Mouse (Mus musculus): ENCODE measurements around the gene Arg2. TPM values are rescaled to one million over a fixed set of nuclear protein-coding genes. Genes with fewer than 3 reads are reported as not detected.
A peak's percentile ranks its signal among the peaks of the same experiment; 100 is the strongest.
"Not testable (repeated sequence)": the region's sequence is repeated elsewhere in the genome, so short reads cannot be mapped to it uniquely, and the experiment has no call there.

Gene Arg2
- total RNA-seq, 2 experiments from 2014 or later, result 10.0 to 10.3 TPM

GRCm38 (mm10) chr12:79162876-79163275 is 32.3 kb downstream of the Arg2 start:
- no peak for DNase-seq (ENCODE audit: extremely low spot score in 1 of 2, low spot score in 2 of 2)

DNA sequence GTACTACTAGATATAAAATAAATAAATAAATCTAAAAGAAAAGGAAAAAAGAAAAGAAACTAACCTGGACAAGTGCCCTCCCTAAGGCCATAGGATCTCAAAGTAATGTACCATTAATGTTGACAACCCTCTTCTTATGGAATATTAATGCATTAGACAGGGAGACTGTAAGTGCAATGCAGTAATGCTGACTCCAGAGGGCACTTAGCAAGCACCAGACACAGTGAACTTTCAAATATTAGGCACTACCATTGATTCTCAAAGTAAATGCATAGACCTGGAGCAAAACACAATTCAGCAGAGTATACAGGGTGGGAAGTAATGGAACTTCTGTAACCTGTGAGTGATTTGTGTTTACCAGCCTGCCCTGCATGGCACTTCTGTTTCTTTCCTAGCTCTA is 38.6 kb downstream of the Arg2 start:
- intact Hi-C loops (cut with DNase I), result no loop called here
- DNase-seq (ENCODE audit: extremely low spot score in 1 of 2, low spot score in 2 of 2), result no peak

More at GRCm38 (mm10) chr12:79162876-79163275, 32.3 kb downstream of the Arg2 start:
- intact Hi-C loops (cut with DNase I), result loop anchor here (5.0 kb wide), 2 partner anchors 99 to 114 kb away; no protein-coding TSS in a partner anchor

DNA sequence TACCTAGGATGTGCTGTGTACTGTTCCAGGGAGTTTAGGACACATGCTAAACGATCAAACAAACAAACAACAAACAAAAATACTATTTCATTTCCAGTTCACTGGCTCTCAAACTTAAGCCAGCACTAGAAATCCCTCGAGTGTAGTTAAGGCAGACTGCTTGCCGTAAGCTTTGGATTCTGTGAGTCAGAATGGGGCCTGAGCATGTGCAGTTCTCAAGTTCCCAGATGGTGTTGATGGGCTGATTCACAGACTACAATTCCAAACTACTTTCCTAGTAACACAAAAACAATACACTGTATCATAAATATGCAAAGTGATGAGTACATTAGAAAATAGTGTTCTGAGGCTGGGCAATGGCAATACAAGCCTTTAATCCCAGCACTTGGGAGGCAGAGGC is 39.8 kb downstream of the Arg2 start:
- intact Hi-C loops (cut with DNase I), result no loop called here
- no peak for DNase-seq (ENCODE audit: extremely low spot score in 1 of 2, low spot score in 2 of 2)

GRCm38 (mm10) chr12:79171269-79171995 is 40.9 kb downstream of the Arg2 start:
- DNase-seq (ENCODE audit: extremely low spot score in 1 of 2, low spot score in 2 of 2), result no peak
- intact Hi-C loops (cut with DNase I), result no loop called here

GRCm38 (mm10) chr12:79172019-79172941 is 41.7 kb downstream of the Arg2 start, which contains the start of gene Vti1b:
Gene Vti1b, minus strand, starts transcription at chr12:79172667.
- intact Hi-C loops (cut with DNase I), result no loop called here
- DNase-seq (ENCODE audit: extremely low spot score in 1 of 2, low spot score in 2 of 2), result peak; percentile 86 to 93

- intact Hi-C loops (cut with DNase I), result no loop called here
- DNase-seq (ENCODE audit: extremely low spot score in 1 of 2, low spot score in 2 of 2), result peak in 1 of 2 experiments; percentile 31
These were observed 43.1 kb downstream of the Arg2 start for GRCm38 (mm10) chr12:79173721-79174120.

- intact Hi-C loops (cut with DNase I), result no loop called here
- DNase-seq (ENCODE audit: extremely low spot score in 1 of 2, low spot score in 2 of 2), result no peak
These were observed 45.4 kb downstream of the Arg2 start for GRCm38 (mm10) chr12:79175998-79176397.

GRCm38 (mm10) chr12:79185160-79185559 is 54.6 kb downstream of the Arg2 start:
- intact Hi-C loops (cut with DNase I); DNase-seq (ENCODE audit: extremely low spot score in 1 of 2, low spot score in 2 of 2): not testable (repeated sequence)

DNA sequence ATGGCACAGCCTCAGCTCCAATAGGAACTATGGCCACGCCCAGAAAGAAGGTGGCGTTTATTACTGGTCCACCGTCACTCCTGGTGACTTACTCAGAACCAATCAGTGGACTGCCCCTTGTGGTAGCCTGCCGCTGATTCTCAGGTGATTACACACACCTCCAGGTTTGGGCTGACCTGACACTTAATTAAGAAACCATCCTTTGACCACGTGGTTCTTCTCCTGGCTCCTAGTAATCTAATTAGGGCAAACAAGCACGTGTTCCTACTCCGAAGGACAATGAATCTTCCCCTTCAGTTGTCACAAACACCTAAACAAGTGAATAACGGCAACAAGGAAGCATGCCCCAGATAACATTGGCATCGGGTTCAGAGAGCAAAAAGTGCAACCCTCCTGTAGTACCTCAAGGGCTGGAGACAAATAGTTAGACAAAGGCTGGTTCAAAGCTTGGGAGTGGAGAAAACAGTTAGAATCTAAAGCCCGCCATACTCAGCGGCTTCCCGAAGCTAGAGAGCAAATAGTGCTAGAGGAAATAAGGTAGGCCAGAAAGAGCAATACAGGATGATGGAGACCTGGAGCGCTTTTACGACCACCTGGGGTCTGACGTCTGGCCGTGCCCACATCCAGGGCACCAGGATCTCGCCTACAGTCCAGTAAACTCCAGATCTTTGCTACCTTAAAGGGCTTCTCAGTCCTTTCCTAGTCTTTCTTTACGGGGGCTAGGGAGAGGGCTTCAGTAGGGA is 60.5 kb downstream of the Arg2 start:
- intact Hi-C loops (cut with DNase I), result no loop called here

DNA sequence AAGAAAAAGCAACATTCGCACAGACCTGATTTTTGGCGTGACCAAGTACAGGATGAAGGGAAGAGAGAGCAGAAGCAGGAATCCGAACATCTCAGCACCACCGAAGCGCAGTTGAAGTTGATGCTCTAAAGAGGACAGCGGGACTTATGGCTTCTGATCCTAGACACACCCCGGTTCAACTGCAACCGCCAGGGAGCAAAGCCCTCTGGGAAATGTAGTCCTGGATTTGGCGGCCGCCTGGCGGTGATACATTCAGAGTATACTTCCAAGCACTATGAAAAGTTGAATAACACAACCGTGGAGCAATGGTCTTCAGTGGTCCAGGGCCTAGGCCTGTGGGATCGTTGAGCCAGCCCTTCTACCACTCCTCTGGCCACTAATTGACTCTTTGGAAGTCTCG is 61.1 kb downstream of the Arg2 start:
- DNase-seq (ENCODE audit: extremely low spot score in 1 of 2, low spot score in 2 of 2), result peak; percentile 67 to 82
- intact Hi-C loops (cut with DNase I), result no loop called here

More for the DNA sequence above, 60.5 kb downstream of the Arg2 start:
- peak; percentile 66 to 75 for DNase-seq (ENCODE audit: extremely low spot score in 1 of 2, low spot score in 2 of 2)

DNA sequence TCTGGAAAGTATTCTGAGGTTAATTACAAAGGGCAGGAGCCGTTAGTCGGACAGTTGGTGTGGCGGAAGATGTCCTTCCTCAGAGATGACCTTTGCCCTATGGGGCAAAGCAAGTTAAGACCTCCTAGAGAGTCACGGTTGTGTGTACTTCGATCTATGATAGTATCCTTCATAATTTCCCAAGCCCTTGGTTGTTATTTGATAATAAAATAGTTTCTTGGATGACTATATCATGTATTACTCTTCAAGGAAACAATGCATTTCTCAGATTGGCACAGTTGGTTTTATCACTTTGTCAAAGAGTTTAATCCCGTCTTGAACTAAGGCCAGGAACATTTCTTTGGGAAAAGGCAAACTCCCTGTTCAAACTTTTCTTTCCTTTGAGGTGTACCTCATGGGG is 61.6 kb downstream of the Arg2 start, which contains the start of gene Rdh11:
TSS of gene Rdh11 (minus strand) at position 101 of the 400 bp plus-strand sequence.
- intact Hi-C loops (cut with DNase I), result no loop called here
- no peak for DNase-seq (ENCODE audit: extremely low spot score in 1 of 2, low spot score in 2 of 2)

- intact Hi-C loops (cut with DNase I), result no loop called here
- peak; percentile 44 to 72 for DNase-seq (ENCODE audit: extremely low spot score in 1 of 2, low spot score in 2 of 2)
These were observed 62.9 kb downstream of the Arg2 start for GRCm38 (mm10) chr12:79193441-79193840.

DNA sequence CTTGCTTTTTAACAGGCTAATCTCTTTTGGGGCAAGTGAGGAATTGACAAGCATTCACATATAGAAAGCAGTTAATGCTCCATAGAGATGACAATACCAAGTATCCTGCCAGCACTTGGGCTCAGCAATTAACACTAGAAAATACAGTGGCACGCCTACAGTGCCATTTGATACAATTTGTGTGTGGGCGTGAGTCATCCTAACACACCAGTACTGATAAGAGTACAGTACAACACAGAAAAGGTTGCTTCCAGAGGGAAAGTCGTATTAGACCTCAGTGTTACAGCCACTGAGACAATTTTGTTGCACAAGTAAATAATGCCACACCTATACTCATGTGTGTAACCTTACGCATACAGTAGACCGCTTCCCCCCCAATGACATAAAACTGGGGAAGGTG is 66.5 kb downstream of the Arg2 start:
- intact Hi-C loops (cut with DNase I), result no loop called here
- no peak for DNase-seq (ENCODE audit: extremely low spot score in 1 of 2, low spot score in 2 of 2)

DNA sequence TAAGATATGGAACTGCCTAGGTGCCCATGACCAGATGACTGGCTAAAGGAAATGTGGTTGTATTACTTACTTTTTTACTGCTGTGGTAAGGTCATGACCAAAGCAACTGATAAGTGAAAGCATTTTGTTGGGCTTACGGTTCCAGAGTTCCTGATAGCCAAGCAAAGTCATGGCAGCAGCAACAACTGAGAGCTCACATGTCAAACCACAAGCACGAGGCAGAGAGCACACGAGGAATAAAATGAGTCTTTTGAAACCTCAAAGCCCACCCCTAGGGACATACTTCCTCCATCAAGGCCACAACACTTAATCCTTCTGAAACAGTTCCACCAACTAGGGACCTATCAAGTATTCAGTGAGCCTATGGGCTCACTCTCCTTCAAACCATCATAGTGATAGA is 71.3 kb downstream of the Arg2 start:
- intact Hi-C loops (cut with DNase I), result no loop called here
- no peak for DNase-seq (ENCODE audit: extremely low spot score in 1 of 2, low spot score in 2 of 2)

Other genes starting within 250 kb of the Arg2 start
- gene Plek2, start 223.8 kb upstream of the Arg2 start, total RNA-seq (2021), result under 1 TPM; 0.45 to 0.64 TPM
- 100 to 1,000 TPM; 105 to 109 TPM for gene Tmem229b, start 123.2 kb upstream of the Arg2 start, total RNA-seq (2021)
- 1 to 10 TPM; 3.2 to 3.3 TPM for gene Plekhh1, start 101.6 kb upstream of the Arg2 start, total RNA-seq (2021)
- gene Pigh, start 41.1 kb upstream of the Arg2 start, total RNA-seq (2021), result 10 to 100 TPM in 1 of 2 experiments, 1 to 10 TPM in 1; 9.0 to 10.8 TPM
- gene Vti1b, start 41.9 kb downstream of the Arg2 start, total RNA-seq (2021), result 100 to 1,000 TPM; 186 to 187 TPM
- 10 to 100 TPM; 32.1 to 34.3 TPM for gene Rdh11, start 61.5 kb downstream of the Arg2 start, total RNA-seq (2021)
- 1 to 10 TPM in 1 of 2 experiments, under 1 TPM in 1; 0.86 to 1.5 TPM for gene Rdh12, start 78.1 kb downstream of the Arg2 start, total RNA-seq (2021)
- gene Zfyve26, start 165.5 kb downstream of the Arg2 start, total RNA-seq (2021), result 10 to 100 TPM; 22.2 to 22.7 TPM
- gene Rad51b, start 166.5 kb downstream of the Arg2 start, total RNA-seq (2021), result under 1 TPM; 0.43 to 0.71 TPM